Mouse (Mus musculus) hindbrain, embryonic 16.5 days (tissue): Measurements from ENCODE around the gene Sp2. TPM values are rescaled to one million over a fixed set of nuclear protein-coding genes. Genes with fewer than 3 reads are reported as not detected.

Experiments
- ATAC-seq: fragments of 200-750 bp; cut with Nextera tagmentation; 2 replicates; pipeline ENCODE4 v1.8.0; 2017; ENCODE audit warnings: moderate TSS enrichment, moderate library complexity
- H3K27ac ChIP-seq: fragments of 300-500 bp; sonication (generic); 2 replicates; pipeline ENCODE4 v1.5.1; 2014; ENCODE audit warnings: low read depth, mild to moderate bottlenecking, control low read depth, low read length, moderate library complexity
- H3K27me3 ChIP-seq: fragments of 300-500 bp; sonication (generic); replicated peaks from 2 replicates; pipeline ENCODE4 v1.6.1; 2014; ENCODE audit warnings: low read length; ENCODE audit not compliant: control insufficient read depth, insufficient read depth
- H3K36me3 ChIP-seq: fragments of 300-500 bp; sonication (generic); 2 replicates; pipeline ENCODE4 v1.6.1; 2014; ENCODE audit warnings: mild to moderate bottlenecking, low read length, moderate library complexity, mixed read lengths; ENCODE audit not compliant: control insufficient read depth, insufficient read depth
- H3K4me1 ChIP-seq: fragments of 300-500 bp; sonication (generic); 2 replicates; pipeline ENCODE4 v1.6.1; 2014; ENCODE audit warnings: low read depth, low read length; ENCODE audit not compliant: control insufficient read depth, insufficient read depth
- H3K4me2 ChIP-seq: fragments of 300-500 bp; sonication (generic); 2 replicates; pipeline ENCODE4 v1.6.1; 2014; ENCODE audit warnings: mild to moderate bottlenecking, low read length, control low read depth, moderate library complexity
- H3K4me3 ChIP-seq: fragments of 300-500 bp; sonication (generic); 2 replicates; pipeline ENCODE4 v1.5.1; 2014; ENCODE audit warnings: mild to moderate bottlenecking, low read length, control low read depth, moderate library complexity
- H3K9ac ChIP-seq: fragments of 300-500 bp; sonication (generic); 2 replicates; pipeline ENCODE4 v1.6.1; 2014; ENCODE audit warnings: low read depth, mild to moderate bottlenecking, control low read depth, low read length, moderate library complexity
- H3K9me3 ChIP-seq: fragments of 300-500 bp; sonication (generic); 2 replicates; pipeline ENCODE4 v1.6.1; 2014; ENCODE audit warnings: mild to moderate bottlenecking, low read length, moderate library complexity; ENCODE audit not compliant: control insufficient read depth
- WGBS: fragments of 180-500 bp; shearing (Covaris S2); extraction: QIAGEN DNeasy Blood & Tissue Kit; methylation state at CpG from one replicate; pipeline ENCODE4 v1.1.7; 2014; 5-methylcytosine and 5-hydroxymethylcytosine counted together
- polyA plus RNA-seq: library from polyadenylated mRNA; unstranded; fragments of >200 nt; fragmentation: Nextera tagmentation; extraction: Ambion mirVana; gene quantifications from 2 replicates; pipeline ENCODE4 v1.2.1, GENCODE M21; 2015

The Sp2 gene
- polyA plus RNA-seq, 1 experiment from 2014 or later, result 13.5 TPM

DNA sequence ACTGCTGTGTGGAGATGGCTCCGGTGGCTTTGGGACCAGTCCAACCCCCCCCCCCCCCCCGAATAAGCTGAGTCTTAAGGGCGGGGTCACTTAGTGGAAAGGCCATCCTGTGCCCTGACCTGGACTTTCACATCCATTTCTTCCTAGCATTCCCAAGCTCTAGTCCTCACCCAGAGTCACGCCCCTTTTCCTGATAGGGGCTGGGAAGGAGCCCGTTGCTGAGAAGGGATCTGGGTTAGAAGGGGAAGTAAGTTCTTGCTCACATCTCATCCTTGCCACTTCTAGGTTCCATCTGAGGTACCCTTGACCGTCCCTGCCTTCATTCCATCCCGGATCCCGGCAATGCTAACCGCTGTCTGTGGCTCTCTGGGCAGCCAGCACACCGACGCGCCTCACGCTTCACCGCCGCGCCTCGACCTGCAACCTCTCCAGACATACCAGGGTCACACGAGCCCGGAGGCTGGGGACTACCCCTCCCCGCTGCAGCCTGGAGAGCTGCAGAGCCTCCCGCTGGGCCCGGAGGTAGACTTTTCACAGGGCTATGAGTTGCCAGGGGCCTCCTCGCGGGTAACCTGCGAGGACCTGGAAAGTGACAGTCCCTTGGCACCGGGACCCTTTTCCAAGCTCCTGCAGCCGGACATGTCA is 38.5 kb upstream of the Sp2 start:
- H3K9ac ChIP-seq, result no peak overlapping the region
- H3K27ac ChIP-seq, result no peak overlapping the region
- H3K9me3 ChIP-seq, result no peaks in the 10 kb centered on the region
- peaks cover 26% of the 10 kb centered on the region for H3K4me1 ChIP-seq
- H3K27me3 ChIP-seq, result peaks cover 78% of the 10 kb centered on the region
- under 1% methylated on average over 27 of the region's 27 CpGs for WGBS
- H3K4me2 ChIP-seq, result peak overlapping the region; percentile 72
- H3K4me3 ChIP-seq, result peak overlapping the region; percentile 56
- H3K36me3 ChIP-seq, result no peaks in the 10 kb centered on the region
- ATAC-seq, result no peak

- Histone ChIP-seq H3K9me3 (no peaks in the 10 kb centered on the region), H3K27me3 (peaks cover 79% of the 10 kb centered on the region), H3K4me1 (peaks cover 20% of the 10 kb centered on the region), H3K36me3 (no peaks in the 10 kb centered on the region), H3K4me2 (no peak overlapping the region), H3K9ac (no peak overlapping the region), H3K4me3 (peak overlapping the region; percentile 39), H3K27ac (no peak overlapping the region)
- ATAC-seq, result no peak
- WGBS, result 3% methylated on average over 13 of the region's 13 CpGs
Observed at GRCm38 (mm10) chr11:97019345-97019708, 36.6 kb upstream of the Sp2 start.

GRCm38 (mm10) chr11:97018583-97019344 is 36.0 kb upstream of the Sp2 start:
- 1% methylated on average over 55 of the region's 68 CpGs for WGBS
- peak overlapping the region; percentile 57 for H3K4me2 ChIP-seq
- no peaks in the 10 kb centered on the region for H3K36me3 ChIP-seq
- peak overlapping the region; percentile 48 for H3K9ac ChIP-seq
- H3K27ac ChIP-seq, result no peak overlapping the region
- peaks cover 79% of the 10 kb centered on the region for H3K27me3 ChIP-seq
- H3K9me3 ChIP-seq, result no peaks in the 10 kb centered on the region
- peak overlapping the region; percentile 39 for H3K4me3 ChIP-seq
- peaks cover 20% of the 10 kb centered on the region for H3K4me1 ChIP-seq
- no peak for ATAC-seq

DNA sequence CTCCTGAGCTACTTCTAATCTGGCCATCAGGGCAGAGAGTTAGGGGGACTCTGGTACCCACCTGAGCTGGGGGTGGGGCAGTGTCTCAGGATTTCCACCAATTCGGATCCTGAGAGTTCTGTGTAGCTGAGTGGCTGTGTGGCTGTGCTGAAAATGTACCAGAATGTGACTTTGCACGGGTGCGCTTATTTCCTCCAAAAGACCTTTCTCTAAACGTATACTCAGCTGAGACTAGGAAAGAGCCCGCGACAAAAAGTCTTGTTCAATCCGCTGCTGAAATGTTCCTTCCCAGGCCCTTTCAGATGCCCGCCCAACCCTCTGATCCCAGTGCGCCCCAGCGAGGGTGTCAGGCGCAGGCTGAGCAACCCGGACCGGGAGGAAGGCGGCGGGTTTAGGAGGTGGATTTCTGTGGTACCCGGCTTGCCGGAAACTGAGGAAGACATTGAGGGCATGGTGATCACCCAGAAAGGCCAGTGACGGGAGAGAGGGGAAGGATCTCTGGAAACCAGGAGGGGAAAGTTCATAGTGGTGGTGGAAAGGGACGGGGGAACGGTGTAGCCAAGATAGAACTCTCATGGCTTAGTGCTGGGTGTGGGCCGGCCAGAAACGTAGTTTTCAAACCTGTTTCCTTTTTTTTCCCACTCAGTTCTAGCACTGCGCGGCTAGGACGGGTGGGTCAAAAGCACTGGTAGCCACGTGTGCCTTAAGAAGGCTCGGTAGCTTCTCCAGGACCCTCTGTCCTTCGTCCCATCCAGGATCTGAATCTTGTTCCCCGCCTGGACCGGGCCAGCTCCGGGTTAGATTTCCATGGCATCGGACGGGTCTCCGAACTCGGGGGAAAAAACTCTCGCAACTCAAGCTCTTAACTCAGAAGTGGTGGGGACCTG is 35.2 kb upstream of the Sp2 start:
- ATAC-seq, result no peak
- Histone ChIP-seq H3K36me3 (no peaks in the 10 kb centered on the region), H3K27me3 (peaks cover 72% of the 10 kb centered on the region), H3K9ac (no peak overlapping the region), H3K27ac (no peak overlapping the region), H3K4me3 (peak overlapping the region; percentile 39), H3K4me2 (peak overlapping the region; percentile 57), H3K9me3 (no peaks in the 10 kb centered on the region), H3K4me1 (peaks cover 20% of the 10 kb centered on the region)
- WGBS, result under 1% methylated on average over 36 of the region's 36 CpGs

- 34% methylated on average over 8 of the region's 8 CpGs for WGBS
- H3K4me1 ChIP-seq, result no peaks in the 10 kb centered on the region; the same call in 1 of the 2 replicates
- peaks cover 30% of the 10 kb centered on the region for H3K27me3 ChIP-seq
- no peak within 1 kb of the TSS for H3K4me2 ChIP-seq
- no peaks in the 10 kb centered on the region for H3K36me3 ChIP-seq
- no peak for ATAC-seq
- no peak within 1 kb of the TSS for H3K9ac ChIP-seq
- H3K4me3 ChIP-seq, result no peak within 1 kb of the TSS
- H3K27ac ChIP-seq, result no peak within 1 kb of the TSS
- no peaks in the 10 kb centered on the region for H3K9me3 ChIP-seq
Observed at GRCm38 (mm10) chr11:97013121-97013670, 30.4 kb upstream of the Sp2 start, which contains the start of gene Sp6. Gene Sp6, plus strand, starts transcription at chr11:97013394.

GRCm38 (mm10) chr11:97009198-97009790 is 26.5 kb upstream of the Sp2 start:
- peaks cover 7% of the 10 kb centered on the region for H3K27me3 ChIP-seq
- no peak overlapping the region for H3K9ac ChIP-seq
- H3K4me1 ChIP-seq, result no peaks in the 10 kb centered on the region
- no peaks in the 10 kb centered on the region for H3K9me3 ChIP-seq
- WGBS, result 59% methylated on average over 8 of the region's 8 CpGs
- no peak for ATAC-seq
- no peak overlapping the region for H3K27ac ChIP-seq
- H3K4me2 ChIP-seq, result no peak overlapping the region
- no peaks in the 10 kb centered on the region for H3K36me3 ChIP-seq
- H3K4me3 ChIP-seq, result no peak overlapping the region

- WGBS, result 77% methylated on average over 9 of the region's 9 CpGs
- no peak overlapping the region for H3K4me2 ChIP-seq
- no peaks in the 10 kb centered on the region for H3K4me1 ChIP-seq
- no peak overlapping the region for H3K27ac ChIP-seq
- no peak overlapping the region for H3K9ac ChIP-seq
- ATAC-seq, result no peak
- H3K4me3 ChIP-seq, result no peak overlapping the region
- H3K36me3 ChIP-seq, result no peaks in the 10 kb centered on the region
- H3K9me3 ChIP-seq, result no peaks in the 10 kb centered on the region
- H3K27me3 ChIP-seq, result no peaks in the 10 kb centered on the region; the same call in none of the 2 replicates
Observed at GRCm38 (mm10) chr11:97007093-97007794, 24.5 kb upstream of the Sp2 start.

DNA sequence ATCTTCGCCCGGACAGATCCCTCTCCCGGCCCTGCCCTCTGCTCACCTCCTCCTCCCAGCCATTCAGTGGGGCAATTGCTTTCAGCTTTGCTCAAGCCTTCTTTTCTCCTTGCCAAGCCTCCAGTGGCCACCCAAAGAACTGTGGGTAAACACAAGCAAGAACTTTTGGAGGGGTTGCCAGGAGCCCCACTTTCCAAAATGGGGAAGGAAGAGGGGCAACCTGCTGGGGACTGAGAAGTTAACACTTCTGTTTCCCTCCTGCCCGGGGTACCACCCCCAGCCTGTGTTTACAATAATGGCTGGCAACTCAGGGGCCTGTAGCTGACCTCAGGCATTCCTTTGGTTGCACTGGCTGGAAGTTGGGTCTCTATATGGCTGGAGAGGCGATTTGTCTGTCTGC is 20.4 kb upstream of the Sp2 start:
- Histone ChIP-seq H3K27ac (no peak overlapping the region), H3K9ac (no peak overlapping the region), H3K4me1 (no peaks in the 10 kb centered on the region), H3K9me3 (no peaks in the 10 kb centered on the region), H3K4me3 (no peak overlapping the region), H3K4me2 (no peak overlapping the region), H3K36me3 (no peaks in the 10 kb centered on the region), H3K27me3 (no peaks in the 10 kb centered on the region; the same call in 1 of the 2 replicates)
- WGBS, result 36% methylated on average over 5 of the region's 5 CpGs
- no peak for ATAC-seq
